Mouse (Mus musculus): Measurements from ENCODE around the gene Atp8a2. TPM values are rescaled to one million over a fixed set of nuclear protein-coding genes. Genes with fewer than 3 reads are reported as not detected.

Atp8a2 gene
- total and polyA plus RNA-seq, 2 experiments from 2014 or later: 43.0 to 81.7 TPM

DNA sequence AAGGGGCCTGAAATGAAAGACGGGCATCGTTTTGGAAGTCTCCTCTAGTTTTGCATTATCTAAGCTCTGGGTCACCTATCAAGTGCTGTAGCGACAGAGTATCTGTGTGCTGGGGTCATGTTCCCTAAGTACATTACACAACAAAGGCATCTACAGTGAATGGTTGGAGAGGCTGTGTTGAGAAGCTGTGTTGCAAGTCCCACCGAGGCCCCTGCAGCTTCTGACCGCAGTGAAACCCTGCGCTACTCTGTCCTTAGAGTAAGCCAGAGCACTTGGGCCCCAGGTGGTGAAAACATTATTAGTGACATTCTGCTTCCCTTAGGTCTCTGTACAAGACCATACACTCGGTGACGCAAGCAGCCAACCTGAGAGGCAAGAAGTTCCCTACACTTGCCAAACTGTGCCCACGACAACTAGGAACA is 20.5 kb downstream of the Atp8a2 start:
- Histone ChIP-seq H3K9me3 (ENCODE audit: low read length) (no peaks in the 10 kb centered on the region), H3K36me3 (ENCODE audit: insufficient read depth, low read length) (no peaks in the 10 kb centered on the region), H3K4me2 (ENCODE audit: low read depth, low read length, poor library complexity, severe bottlenecking) (peak overlapping the region; percentile 86), H3K27ac (ENCODE audit: low read depth, low read length) (peak overlapping the region; percentile 93; the same call in 1 of the 2 replicates), H3K4me3 (ENCODE audit: low read depth, low read length) (peak overlapping the region; percentile 77), H3K4me1 (ENCODE audit: insufficient read depth, low read length) (peaks cover 7% of the 10 kb centered on the region), H3K27me3 (ENCODE audit: insufficient read depth, low read length) (no peaks in the 10 kb centered on the region), H3K9ac (replicated peaks; ENCODE audit: low read length, poor library complexity, severe bottlenecking) (no peak overlapping the region)
- TF ChIP-seq CTCF (IDR thresholded peaks at IDR 0.05): no peak
- DNase-seq (ENCODE audit: low spot score) (no peak), ATAC-seq (ENCODE audit: low FRiP score) (no peak)
- WGBS: 29% methylated on average over 9 of the region's 9 CpGs

GRCm38 (mm10) chr14:60172286-60173055 is 24.5 kb downstream of the Atp8a2 start:
- H3K27ac ChIP-seq (ENCODE audit: low read depth, low read length): no peak overlapping the region
- ATAC-seq (ENCODE audit: low FRiP score): no peak
- no peak for TF ChIP-seq CTCF (IDR thresholded peaks at IDR 0.05)
- no peaks in the 10 kb centered on the region for H3K36me3 ChIP-seq (ENCODE audit: insufficient read depth, low read length)
- H3K9me3 ChIP-seq (ENCODE audit: low read length): no peaks in the 10 kb centered on the region
- no peak overlapping the region for H3K9ac ChIP-seq (replicated peaks; ENCODE audit: low read length, poor library complexity, severe bottlenecking)
- H3K4me2 ChIP-seq (ENCODE audit: low read depth, low read length, poor library complexity, severe bottlenecking): no peak overlapping the region
- 57% methylated on average over 12 of the region's 12 CpGs for WGBS
- H3K4me3 ChIP-seq (ENCODE audit: low read depth, low read length): no peak overlapping the region
- DNase-seq (ENCODE audit: low spot score): no peak
- H3K27me3 ChIP-seq (ENCODE audit: insufficient read depth, low read length): no peaks in the 10 kb centered on the region
- no peaks in the 10 kb centered on the region for H3K4me1 ChIP-seq (ENCODE audit: insufficient read depth, low read length)

- Histone ChIP-seq H3K27ac (ENCODE audit: low read depth, low read length) (no peak overlapping the region), H3K36me3 (ENCODE audit: insufficient read depth, low read length) (no peaks in the 10 kb centered on the region), H3K4me1 (ENCODE audit: insufficient read depth, low read length) (no peaks in the 10 kb centered on the region), H3K4me2 (ENCODE audit: low read depth, low read length, poor library complexity, severe bottlenecking) (no peak overlapping the region), H3K9ac (replicated peaks; ENCODE audit: low read length, poor library complexity, severe bottlenecking) (no peak overlapping the region), H3K9me3 (ENCODE audit: low read length) (no peaks in the 10 kb centered on the region), H3K27me3 (ENCODE audit: insufficient read depth, low read length) (no peaks in the 10 kb centered on the region), H3K4me3 (ENCODE audit: low read depth, low read length) (no peak overlapping the region)
- 86% methylated on average over 16 of the region's 16 CpGs for WGBS
- TF ChIP-seq CTCF (IDR thresholded peaks at IDR 0.05): no peak
- DNase-seq (ENCODE audit: low spot score) (no peak), ATAC-seq (ENCODE audit: low FRiP score) (no peak)
These were observed 26.0 kb downstream of the Atp8a2 start for GRCm38 (mm10) chr14:60170845-60171610.

DNA sequence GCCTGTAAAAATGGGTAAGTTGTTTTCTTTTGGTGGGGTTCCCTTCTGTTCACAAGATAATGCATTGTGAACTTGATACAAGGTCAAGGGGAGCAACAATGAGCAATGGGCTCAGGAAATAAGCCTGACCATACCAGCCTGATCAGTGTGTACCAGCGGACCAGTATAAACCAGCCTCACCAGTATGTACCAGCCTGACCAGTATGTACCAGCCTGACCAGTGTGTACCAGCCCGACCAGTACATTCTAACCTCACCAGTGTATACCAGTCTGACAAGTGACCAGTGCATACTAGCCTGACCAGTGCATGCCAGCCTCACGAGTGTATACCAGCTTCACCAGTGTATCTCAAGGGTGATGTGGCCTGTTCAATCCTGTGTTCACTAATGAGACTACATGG is 33.6 kb downstream of the Atp8a2 start:
- no peak for DNase-seq (ENCODE audit: low spot score)
- TF ChIP-seq CTCF (IDR thresholded peaks at IDR 0.05): no peak
- Histone ChIP-seq H3K9ac (replicated peaks; ENCODE audit: low read length, poor library complexity, severe bottlenecking) (no peak overlapping the region), H3K27me3 (ENCODE audit: insufficient read depth, low read length) (no peaks in the 10 kb centered on the region), H3K4me1 (ENCODE audit: insufficient read depth, low read length) (no peaks in the 10 kb centered on the region), H3K27ac (ENCODE audit: low read depth, low read length) (no peak overlapping the region), H3K36me3 (ENCODE audit: insufficient read depth, low read length) (no peaks in the 10 kb centered on the region), H3K4me2 (ENCODE audit: low read depth, low read length, poor library complexity, severe bottlenecking) (no peak overlapping the region), H3K4me3 (ENCODE audit: low read depth, low read length) (no peak overlapping the region), H3K9me3 (ENCODE audit: low read length) (no peaks in the 10 kb centered on the region)
- no peak for ATAC-seq (ENCODE audit: low FRiP score)
- WGBS: 90% methylated on average over 3 of the region's 3 CpGs

GRCm38 (mm10) chr14:60152373-60152772 is 44.6 kb downstream of the Atp8a2 start:
- H3K4me1 ChIP-seq (ENCODE audit: insufficient read depth, low read length): no peaks in the 10 kb centered on the region
- no peaks in the 10 kb centered on the region for H3K9me3 ChIP-seq (ENCODE audit: low read length)
- ATAC-seq (ENCODE audit: low FRiP score) (no peak), DNase-seq (ENCODE audit: low spot score) (no peak)
- no peak for TF ChIP-seq CTCF (IDR thresholded peaks at IDR 0.05)
- no peak overlapping the region for H3K4me3 ChIP-seq (ENCODE audit: low read depth, low read length)
- H3K36me3 ChIP-seq (ENCODE audit: insufficient read depth, low read length): no peaks in the 10 kb centered on the region
- H3K27me3 ChIP-seq (ENCODE audit: insufficient read depth, low read length): no peaks in the 10 kb centered on the region
- H3K4me2 ChIP-seq (ENCODE audit: low read depth, low read length, poor library complexity, severe bottlenecking): no peak overlapping the region
- WGBS: 85% methylated on average over 11 of the region's 11 CpGs
- no peak overlapping the region for H3K27ac ChIP-seq (ENCODE audit: low read depth, low read length)
- no peak overlapping the region for H3K9ac ChIP-seq (replicated peaks; ENCODE audit: low read length, poor library complexity, severe bottlenecking)

DNA sequence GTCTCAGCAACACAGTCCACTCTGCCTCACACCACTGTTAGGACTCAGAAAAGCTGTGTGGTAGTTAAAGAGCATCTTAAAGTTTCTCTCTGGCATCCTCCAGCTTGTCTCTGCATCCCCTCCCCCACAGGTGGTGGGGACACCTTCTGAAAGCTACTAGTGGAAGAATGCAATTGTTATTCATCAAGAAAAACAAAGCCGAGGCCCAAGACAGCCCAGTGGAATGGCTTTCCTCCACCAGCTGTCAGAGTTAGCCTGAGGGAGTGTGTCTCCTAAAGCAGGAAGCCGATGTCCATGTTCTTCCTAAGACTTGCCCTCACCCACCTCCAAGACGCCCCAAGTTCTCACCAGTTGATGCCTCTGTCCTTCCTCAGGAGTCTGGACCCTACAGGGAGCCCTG is 48.1 kb downstream of the Atp8a2 start:
- 55% methylated on average over 3 of the region's 3 CpGs for WGBS
- no peak overlapping the region for H3K9ac ChIP-seq (replicated peaks; ENCODE audit: low read length, poor library complexity, severe bottlenecking)
- no peak overlapping the region for H3K4me3 ChIP-seq (ENCODE audit: low read depth, low read length)
- no peak for ATAC-seq (ENCODE audit: low FRiP score)
- H3K4me1 ChIP-seq (ENCODE audit: insufficient read depth, low read length): no peaks in the 10 kb centered on the region
- no peak for DNase-seq (ENCODE audit: low spot score)
- no peaks in the 10 kb centered on the region for H3K36me3 ChIP-seq (ENCODE audit: insufficient read depth, low read length)
- no peaks in the 10 kb centered on the region for H3K27me3 ChIP-seq (ENCODE audit: insufficient read depth, low read length)
- H3K9me3 ChIP-seq (ENCODE audit: low read length): no peaks in the 10 kb centered on the region
- no peak overlapping the region for H3K4me2 ChIP-seq (ENCODE audit: low read depth, low read length, poor library complexity, severe bottlenecking)
- TF ChIP-seq CTCF (IDR thresholded peaks at IDR 0.05): no peak
- H3K27ac ChIP-seq (ENCODE audit: low read depth, low read length): no peak overlapping the region
